Mouse (Mus musculus) left cerebral cortex, postnatal 25 days (tissue): ENCODE measurements around the gene Morc2b. TPM values are rescaled to one million over a fixed set of nuclear protein-coding genes. Genes with fewer than 3 reads are reported as not detected.
"Not testable (repeated sequence)": the region's sequence is repeated elsewhere in the genome, so short reads cannot be mapped to it uniquely, and the experiment has no call there.

Experiments used
- DNase-seq, 2 experiments: peaks; one replicate each; pipeline ENCODE4 v3.0.0; 2022; ENCODE audit warnings: low spot score in 2 of 2, mixed read lengths in 1 of 2
- intact Hi-C: fragments of 180-260 bp; cut with DNase I; formaldehyde crosslinking; loops from one replicate; pipeline ENCODE4 v1.15.1; 2025
- total RNA-seq, 2 experiments: library from RNA; stranded (reverse); gene quantifications; 2 replicates each; pipeline ENCODE4 v1.2.3; 2021

Gene Morc2b
- 1 to 10 TPM; 2.8 to 3.0 TPM for total RNA-seq

DNA sequence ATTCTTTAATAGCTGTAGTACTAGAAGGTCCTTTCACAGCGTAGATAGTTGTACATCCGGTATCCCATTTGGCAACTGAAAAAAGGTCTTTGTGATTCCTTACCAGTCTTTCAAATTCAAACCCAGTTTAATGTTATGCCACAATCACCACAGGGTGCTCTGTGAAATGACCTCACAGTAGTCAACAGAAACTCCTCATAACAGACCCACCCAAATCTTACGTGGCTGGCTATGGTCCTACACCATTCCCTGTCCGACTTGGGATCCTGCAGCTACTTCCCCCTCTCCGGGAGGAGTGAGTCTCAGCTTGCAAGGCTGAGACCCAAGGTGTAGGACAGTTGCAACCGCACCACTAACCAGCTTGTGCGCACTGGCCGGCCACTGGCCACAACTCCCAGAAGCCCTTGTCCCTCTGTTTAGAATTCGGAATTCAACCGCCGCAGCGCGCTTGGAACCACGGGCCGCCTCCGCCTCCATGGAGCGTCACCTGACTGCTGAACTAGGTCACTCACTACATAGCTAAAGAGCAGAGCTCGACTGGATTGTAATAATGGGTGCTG, at the start of gene Morc2b:
Gene Morc2b, minus strand, starts transcription at position 423 of the 560 bp plus-strand sequence.
- intact Hi-C loops: no loop called here
- DNase-seq: no peak

DNA sequence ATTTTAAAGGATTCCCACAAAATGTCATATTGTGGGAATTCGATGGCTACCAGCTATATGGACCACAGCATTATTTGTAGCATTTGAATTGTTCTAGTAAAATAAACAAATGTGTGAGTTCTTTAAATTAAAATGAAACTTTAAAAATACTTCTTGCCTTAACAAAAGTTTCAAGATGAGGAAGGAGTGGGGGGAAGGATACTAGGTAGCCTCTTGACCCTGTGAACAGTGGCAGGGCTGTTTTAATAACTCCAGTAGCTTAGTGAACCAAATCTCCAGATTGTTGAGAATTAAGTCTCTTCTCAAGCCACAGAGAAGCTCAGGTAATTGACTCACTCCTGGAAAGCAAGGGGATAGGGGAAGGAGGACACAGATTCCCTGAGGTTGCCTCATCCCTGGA, 28.7 kb upstream of the Morc2b start, which contains the start of gene Olfr55:
Gene Olfr55, plus strand, starts transcription at position 301 of the 400 bp plus-strand sequence.
- DNase-seq, intact Hi-C loops: not testable (repeated sequence)

DNA sequence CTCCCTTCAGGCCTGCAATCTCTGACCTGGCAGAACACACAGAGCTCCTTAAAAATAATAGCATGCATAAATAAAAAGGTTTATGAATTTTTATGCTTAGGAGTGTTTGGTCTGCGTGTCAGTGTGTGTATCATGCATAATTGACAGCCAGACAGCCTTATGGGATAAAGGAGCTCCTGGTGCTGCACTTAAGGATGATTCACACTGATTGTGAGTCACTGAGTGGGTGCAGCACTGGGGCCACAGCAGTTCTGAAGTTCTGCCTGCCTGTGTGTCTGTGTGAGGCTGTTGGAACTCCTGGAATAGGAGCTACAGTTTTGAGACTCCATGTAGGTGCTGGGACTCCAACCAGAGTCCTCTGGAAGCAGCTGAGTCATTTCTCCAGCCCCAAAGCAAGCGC, 13.2 kb downstream of the Morc2b start:
- DNase-seq: peak in 1 of 2 experiments; percentile 30
- intact Hi-C loops: no loop called here

DNA sequence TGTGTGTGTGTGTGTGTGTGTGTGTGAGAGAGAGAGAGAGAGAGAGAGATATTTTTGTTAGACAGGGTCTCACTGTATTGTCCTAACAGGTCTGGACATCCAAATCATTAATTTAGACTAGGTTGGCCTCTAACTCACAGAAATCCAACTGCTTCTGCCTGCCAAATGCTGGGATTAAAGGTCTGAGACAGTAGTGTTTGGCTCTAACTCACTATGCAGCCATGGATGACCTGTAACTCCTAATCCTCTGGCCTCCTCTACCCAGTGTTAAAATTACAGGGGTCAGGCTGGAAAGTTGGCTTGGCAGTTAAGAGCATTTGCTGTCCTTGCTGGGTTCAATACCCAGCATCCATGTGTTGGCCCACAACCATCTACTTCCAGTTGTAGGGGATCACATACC, 14.9 kb downstream of the Morc2b start:
- no peak for DNase-seq
- intact Hi-C loops: no loop called here

DNA sequence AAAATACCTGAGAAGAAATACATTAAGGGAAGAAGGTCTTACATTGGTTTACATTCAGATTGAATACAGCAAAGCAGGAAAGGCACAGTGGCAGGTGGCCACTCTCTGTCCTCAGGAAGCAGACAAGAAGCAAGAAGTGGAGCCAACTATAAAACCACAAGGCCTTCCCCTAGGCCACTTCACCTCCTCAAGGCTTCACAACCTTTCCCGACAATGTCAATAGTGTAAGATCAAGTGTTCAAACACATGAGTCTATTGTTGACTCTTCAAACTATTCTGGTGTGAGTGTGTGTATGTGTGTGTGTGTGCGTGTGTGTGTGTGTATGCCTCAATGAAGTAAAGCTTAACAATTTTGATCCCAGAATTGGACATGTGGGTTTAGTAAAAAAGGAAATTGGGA, 42.1 kb downstream of the Morc2b start:
- no peak for DNase-seq
- intact Hi-C loops: no loop called here

DNA sequence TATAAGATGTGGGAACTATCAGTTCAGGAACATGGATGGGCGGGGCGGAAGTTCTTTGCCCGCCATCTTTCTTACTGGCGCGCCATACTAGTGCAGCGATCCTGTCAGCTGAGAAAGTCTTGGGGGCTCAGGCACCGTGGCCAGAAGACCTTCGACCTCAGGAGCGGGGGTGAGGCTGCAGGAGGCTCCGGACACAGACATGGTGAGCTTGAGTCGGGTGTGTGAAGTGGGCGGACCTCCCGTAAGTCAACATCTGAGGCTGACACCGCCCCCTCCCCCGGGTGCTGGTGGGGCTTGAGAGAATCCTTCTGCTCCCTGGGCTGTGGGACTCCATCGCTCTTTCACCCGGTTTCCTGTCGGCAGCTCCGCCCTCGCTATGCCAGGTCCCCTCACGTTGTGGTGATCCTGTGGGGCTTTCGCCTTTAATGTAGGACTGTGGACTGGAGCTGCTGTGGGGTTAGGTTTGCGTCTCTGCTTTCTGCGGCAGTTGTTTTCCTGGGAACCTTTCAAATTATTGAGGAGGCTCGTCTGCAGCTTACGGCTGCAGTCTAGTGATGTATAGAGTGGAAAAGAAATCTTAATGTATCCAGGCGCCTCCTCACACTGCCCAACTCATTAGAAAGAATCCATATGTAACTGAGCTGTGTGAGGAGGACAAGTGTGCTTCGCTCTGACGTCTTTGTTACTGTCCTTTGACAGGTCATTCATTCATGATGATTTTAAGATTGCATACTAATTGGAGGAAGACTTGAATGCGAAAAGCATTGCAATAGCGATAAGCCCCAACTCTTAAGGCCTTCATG, 46.9 kb downstream of the Morc2b start:
- intact Hi-C loops: loop anchor here (2.0 kb wide), 1 partner anchor 60 kb away; the partner anchor contains the start of gene Zfp763
- DNase-seq: peak; percentile 87 to 90

DNA sequence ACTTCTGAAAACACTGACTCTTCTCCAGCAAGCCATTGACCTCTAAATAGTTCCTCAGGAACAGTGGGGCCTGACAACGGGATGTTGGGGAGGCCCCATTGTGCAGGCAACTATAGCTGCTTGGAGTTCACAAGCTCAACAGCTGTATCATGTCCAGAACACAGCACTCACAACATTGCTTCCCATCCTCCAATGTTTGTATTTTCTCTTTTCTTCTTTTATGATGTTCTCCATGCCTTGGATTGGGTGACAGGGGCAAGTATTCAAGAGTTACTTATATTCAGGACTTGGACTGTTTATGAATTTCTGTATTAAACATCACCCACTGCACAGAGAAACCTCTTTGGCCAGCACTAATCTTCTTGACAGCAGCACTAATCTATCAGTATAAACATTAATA, 47.9 kb downstream of the Morc2b start:
- intact Hi-C loops: loop anchor here (2.0 kb wide), 1 partner anchor 59 kb away; the partner anchor contains the start of gene Zfp763
- DNase-seq: no peak

DNA sequence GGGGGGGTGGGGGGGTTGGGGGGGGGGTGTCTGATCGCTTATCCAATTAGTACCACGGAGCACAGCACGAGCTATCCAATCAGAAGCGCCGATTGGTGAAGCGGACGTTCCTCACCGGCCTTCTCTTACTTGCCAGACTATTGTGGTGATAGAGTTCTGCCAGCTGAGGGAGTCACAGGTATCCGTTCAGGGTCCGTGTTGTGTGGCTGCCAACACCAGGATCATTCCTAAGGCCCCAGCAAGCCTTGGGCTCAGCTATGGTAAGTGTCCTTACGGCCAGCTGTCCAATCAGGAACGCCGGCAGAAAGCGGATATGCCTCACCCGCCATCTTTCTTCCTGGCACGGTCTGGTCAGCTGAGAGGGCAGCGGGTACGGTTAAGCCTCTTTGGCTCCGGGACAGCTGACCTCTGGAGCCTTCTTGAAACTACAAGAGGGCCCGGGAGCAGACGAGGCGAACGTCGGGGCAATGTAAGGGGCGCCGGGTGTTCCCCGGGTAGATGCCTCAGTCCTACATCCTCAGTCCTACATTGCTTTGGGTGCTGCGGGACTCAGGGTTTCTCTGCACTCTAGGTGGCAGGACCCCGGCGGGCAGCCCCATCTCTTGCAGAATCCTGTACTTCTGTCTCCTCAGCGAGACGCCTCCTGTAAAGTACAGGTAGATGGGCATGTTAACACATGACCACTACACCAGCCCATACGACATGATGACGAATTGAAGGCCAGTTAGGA, 50.1 kb downstream of the Morc2b start, which contains the start of gene Zfp563:
Gene Zfp563, plus strand, starts transcription at position 91 of the 730 bp plus-strand sequence.
- intact Hi-C loops: loop anchor here (5.0 kb wide), 1 partner anchor 97 kb away; the partner anchor contains the start of gene Zfp952
- peak; percentile 95 to 96 for DNase-seq

DNA sequence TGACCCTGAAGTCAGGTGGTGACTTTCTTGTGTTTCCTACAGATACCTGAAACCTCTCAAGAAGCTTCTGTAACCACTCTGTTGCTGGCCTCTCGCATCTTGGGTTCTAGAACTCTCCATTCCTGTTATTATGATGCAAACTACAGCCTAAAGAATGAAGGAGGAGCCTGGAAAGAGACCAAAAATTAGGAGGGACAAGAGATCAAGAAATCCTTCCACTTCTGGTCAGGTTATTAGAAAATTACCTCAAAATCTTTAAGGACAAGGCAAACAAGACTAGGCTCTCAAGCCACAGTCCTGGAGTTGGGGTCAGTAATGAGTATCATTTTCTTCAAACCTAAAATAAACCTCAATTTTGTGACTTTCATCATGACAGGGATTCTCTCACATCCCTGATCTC, 71.5 kb downstream of the Morc2b start, which contains the start of gene 4921501E09Rik:
Gene 4921501E09Rik, minus strand, starts transcription at position 101 of the 400 bp plus-strand sequence.
- intact Hi-C loops: no loop called here
- DNase-seq: no peak

Other genes starting within 250 kb of the Morc2b start
- 1 to 10 TPM; 7.9 to 9.2 TPM for gene Zfp870, start 248.0 kb downstream of the Morc2b start, total RNA-seq
- 1 to 10 TPM; 6.0 to 6.6 TPM for gene Cyp4f14, start 222.3 kb downstream of the Morc2b start, total RNA-seq
- 10 to 100 TPM; 14.8 to 20.8 TPM for gene Cyp4f13, start 192.3 kb downstream of the Morc2b start, total RNA-seq
- 1 to 10 TPM; 4.9 to 6.3 TPM for gene Zfp472, start 173.9 kb downstream of the Morc2b start, total RNA-seq
- 10 to 100 TPM; 16.1 to 18.0 TPM for gene Zfp952, start 146.6 kb downstream of the Morc2b start, total RNA-seq
- 10 to 100 TPM; 19.0 to 24.6 TPM for gene Zfp763, start 106.3 kb downstream of the Morc2b start, total RNA-seq
- gene 4921501E09Rik, start 71.6 kb downstream of the Morc2b start, total RNA-seq: not detected
- gene Zfp563, start 50.4 kb downstream of the Morc2b start, total RNA-seq: 10 to 100 TPM; 17.5 to 19.5 TPM
- gene Olfr55, start 28.8 kb upstream of the Morc2b start, total RNA-seq: not detected
- not detected for gene Olfr239, start 51.6 kb upstream of the Morc2b start, total RNA-seq
- gene Olfr1564, start 82.0 kb upstream of the Morc2b start, total RNA-seq: 1 to 10 TPM; 1.0 to 1.3 TPM
- gene Zfp955a, start 115.5 kb upstream of the Morc2b start, total RNA-seq: 10 to 100 TPM; 13.5 to 14.3 TPM
- gene Olfr63, start 125.0 kb upstream of the Morc2b start, total RNA-seq: not detected
- 10 to 100 TPM; 29.6 to 34.8 TPM for gene Zfp955b, start 149.9 kb upstream of the Morc2b start, total RNA-seq
- gene Zfp81, start 219.2 kb upstream of the Morc2b start, total RNA-seq: 10 to 100 TPM; 16.6 to 20.0 TPM